Mouse (Mus musculus) right cerebral cortex, postnatal 10 days (tissue): ENCODE data around the gene Kmt2b.

ENCODE experiments used
- DNase-seq, 2 experiments: peaks; one replicate each; pipeline ENCODE4 v3.0.0; 2021; ENCODE audit warnings: low spot score in 2 of 2

The Kmt2b gene

DNA sequence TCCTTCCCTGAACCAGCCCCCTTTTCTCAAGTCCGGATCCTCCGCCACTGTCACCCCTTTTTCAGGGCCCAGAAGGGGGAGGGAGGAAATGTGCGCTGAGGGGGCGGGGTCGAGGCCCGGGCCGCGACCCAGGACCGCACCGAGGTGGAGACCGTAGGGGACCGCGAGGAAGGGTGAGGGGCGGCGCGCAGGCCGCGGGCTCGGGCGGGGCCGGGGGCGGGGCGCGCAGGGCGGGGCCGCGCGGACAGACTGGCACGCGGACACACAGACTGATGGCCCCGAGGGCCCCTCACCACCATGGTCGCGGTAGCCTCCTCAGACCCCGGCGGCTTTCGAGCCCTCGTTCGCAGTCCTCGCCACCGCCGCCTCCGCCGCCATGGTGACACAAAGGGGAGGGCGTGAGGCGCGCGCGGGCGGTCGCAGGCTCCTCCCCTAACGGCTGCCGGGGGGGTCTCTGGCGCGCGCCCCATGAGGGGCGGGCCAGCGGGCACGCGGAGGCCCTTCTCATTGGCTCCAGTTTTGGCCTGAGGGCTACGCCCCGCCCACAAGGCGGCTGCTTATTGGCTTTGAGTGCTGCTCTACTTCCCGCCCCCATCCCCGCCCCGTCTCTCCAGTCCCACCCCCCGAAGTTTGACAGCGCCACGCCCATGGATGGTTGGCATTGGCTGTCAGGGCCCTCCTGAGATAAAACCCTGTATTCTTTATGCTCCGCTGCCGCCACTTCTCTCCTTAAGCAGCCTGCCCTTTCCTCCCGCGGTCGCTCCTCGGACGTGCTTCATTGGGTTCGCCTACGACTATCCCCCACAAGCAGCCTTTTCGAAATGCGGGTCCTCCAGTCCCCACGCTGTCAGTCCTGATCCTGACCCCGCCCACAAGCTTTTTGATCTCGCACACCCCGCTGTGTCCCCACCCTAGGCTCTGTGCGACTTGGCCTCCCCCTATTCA is 53.6 kb downstream of the Kmt2b start, which contains the start of gene Arhgap33:
Gene Arhgap33 (minus strand): TSS at position 428 of the 945 bp plus-strand sequence.
- DNase-seq, result peak; percentile 99

DNA sequence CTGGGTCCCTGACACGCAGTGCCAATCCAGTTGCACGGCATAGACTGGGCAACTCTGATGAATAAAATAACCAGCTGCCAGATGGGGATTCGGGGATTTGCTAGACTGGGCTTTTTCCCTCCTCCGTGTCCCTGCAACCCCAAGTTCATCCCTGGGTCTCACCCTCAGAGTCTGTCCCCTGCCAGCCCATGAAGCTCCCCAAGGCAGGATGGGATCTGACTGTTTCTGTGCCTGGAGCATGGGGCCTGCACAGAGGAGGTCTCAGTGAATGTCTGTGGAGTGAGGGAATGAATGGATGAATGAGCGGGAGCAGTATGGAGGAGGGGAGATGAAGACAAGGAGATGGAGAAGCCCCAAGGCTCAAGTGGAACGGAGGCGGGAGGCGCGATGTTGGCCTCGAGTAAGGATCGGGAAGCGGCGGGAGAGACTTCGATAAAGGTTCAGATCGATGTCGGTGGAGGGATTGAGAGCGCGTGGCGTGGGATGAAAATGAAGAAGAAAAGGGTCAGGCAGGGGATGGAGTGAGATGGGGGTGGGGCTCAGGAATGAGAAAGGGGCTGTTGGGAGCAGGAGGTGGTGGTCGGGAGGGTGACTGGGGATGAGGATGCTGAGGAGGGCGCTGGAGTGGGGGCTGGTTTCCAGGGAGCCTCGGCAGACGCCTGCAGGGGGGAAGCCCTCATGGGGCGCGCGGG is 54.4 kb downstream of the Kmt2b start:
- peak; percentile 60 to 69 for DNase-seq

DNA sequence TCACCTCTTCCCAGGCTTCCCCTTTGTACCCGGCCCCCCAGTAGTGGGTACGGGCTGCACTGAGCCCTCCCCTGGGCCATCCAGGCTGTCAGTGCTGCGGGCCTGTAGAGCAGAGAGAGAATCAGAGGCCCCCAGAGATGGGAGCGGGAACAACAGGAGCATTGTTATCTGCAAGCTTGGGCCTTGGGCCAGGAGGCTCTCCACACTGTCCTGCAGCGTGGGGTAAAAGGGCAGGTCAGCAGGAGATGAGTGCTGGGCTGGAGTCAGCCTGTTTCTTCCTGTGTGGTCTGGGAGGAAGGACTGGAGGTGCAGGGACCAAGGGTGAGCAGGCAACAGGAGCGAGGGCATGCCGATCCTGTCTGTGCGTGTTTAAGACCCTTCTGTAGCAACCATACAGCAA is 55.6 kb downstream of the Kmt2b start:
- DNase-seq, result peak in 1 of 2 experiments; percentile 64

DNA sequence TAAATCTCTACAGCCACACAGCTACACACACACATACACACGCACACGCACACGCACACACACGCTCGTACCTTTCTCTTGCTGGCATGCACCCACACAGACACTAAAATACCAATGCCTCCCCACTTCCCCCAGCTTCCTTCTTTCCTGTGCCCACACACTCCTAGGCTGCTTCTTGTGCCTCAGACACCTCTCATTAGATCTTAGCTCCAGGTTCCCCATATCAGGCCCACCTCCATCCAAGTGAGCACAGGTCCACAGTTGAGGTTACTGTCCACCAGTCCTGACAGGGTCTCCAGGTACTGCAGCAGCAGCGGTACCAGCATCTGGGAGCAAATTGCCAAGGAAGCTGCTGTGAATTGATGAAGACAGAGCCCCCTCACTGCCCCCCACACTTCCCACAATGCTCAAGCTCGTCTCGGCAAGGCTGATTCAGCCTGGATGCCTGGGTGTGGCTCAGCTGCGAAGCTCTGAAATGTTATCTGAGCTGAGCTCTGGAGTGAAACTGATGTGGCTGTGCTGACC is 57.2 kb downstream of the Kmt2b start:
- DNase-seq, result peak; percentile 72 to 76

DNA sequence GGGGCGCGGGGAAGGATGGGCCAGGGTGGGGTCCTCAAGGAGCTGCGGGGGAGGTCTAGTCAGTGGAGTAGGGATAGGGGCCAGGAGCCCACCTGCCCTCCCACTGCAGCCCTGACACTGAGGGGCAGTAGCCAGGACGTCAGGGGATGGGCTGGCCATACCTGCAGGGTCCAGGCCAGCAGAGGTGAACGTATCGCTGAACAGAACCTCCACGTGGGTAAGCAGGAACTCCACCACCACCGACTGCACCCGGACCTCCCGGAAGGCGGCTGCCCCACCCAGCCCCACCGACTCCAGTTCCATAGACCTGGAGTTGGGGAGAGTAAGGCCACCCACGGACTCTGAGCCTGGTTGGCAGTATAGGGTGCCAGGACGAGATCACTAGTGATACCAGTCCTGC is 61.5 kb downstream of the Kmt2b start:
- no peak for DNase-seq

DNA sequence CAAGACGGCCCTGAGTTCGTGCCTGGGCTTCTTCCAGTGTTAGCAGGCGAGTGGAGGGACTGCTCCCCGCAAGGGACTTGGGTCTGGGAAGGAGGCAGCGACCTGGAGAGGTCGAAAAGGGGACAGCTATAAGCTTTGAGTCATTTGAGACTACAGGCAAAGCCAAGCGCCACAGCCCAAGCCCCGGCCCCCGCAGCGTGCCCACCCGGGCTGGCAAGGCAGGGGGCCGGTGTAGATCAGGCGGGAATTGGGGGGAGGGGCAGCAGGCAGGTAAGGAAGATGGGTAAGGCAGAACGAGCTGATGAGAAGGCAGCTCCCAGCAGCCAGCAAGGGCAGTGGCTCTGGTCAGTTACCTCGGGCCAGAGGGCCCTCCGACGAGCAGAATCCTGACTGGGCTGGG is 62.1 kb downstream of the Kmt2b start:
- no peak for DNase-seq

DNA sequence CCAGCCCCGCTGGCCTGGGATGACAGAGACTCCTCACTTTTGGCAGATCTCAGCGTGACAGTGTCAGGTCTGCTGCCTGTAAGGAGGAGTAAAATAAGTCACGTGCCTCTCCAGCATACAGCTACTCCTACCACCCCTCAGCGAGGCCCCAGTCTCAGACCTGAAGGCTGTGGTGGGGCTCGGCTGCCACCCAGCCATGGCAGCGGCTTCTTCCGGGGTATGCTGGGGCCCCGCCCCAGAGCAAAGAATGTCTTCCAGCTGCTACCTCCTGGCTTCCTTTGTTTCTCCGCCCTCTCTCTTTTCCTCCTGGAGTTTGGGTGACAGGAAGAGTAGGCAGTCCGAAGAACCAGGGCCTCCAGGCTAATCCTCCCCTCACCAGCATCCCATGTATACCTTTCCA is 62.6 kb downstream of the Kmt2b start:
- no peak for DNase-seq

DNA sequence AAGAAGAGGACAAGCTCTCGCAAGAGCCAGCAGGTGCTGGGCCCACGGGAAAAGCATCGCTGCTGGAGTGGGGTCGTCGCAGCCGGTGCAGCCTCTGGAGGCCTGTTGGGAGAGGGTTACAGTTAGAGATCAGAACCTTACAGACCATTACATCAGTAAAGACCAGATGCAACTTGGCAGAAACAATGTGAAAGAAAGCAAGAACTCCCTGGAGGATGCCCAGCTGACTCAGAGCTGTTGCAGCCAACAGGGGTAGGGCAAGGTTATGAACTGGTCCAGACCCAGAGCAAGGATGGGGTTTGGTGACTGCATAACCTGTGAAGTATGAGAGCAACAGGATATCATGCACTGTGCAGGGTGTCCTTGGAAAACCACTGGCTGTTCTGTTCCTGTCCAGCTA is 64.0 kb downstream of the Kmt2b start:
- DNase-seq, result no peak

DNA sequence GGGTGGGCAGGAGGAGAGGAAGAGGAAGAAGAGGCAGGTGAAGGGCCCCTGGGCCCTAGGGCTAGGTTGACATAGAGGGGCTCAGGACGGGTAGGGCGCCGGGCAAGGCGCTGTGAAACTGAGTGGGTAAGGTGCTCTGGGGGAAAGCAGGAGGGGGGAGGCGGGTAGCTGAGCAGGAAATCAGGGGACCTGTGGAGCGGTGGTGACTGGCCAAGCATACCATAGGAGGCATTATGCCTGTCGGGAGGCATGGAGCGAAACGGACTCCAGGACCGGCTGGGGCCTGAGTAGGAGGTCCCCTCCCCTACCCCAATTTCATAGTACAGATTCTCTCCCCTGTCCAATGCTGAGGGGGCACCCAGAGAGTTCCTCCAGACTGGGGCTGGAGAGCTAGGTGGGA is 65.7 kb downstream of the Kmt2b start:
- no peak for DNase-seq

DNA sequence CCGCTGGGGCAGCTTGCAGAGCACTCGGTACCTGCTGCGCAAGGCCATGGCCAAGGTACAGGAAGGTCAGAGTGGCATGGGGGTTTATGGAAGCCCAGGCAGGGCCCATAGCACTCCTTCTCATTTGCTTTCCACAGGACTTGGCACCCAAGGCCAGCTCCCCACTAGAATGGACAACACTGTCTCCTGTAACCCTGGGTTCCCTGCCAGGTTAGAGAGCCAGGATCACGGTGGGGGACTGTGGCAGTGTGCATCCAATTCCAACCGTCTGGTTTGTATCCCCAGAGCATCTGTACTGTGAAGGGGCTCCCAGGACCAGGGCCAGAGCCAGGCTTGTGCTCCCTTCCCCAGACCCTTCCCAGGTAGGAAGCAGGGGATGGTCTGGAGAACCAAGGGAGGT is 67.7 kb downstream of the Kmt2b start:
- DNase-seq, result no peak

DNA sequence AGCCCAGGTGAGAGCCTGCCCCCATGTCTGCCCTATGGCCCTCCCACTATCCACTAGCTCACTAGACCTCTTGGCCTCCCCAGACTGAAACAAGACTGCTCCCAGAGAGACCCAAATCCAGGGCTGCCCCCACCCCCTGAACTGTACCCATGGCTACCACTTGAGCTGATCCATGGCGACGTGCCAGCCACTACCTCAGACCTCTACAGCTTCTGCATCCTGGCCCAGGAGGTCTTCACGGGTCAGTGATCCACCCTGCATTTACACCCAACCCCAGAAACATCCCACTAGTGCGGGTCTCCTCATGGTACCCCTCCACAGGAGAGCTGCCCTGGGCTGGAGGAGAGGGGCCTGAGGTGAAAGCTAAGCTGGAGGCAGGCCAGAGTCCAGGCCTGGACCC is 68.1 kb downstream of the Kmt2b start:
- peak in 1 of 2 experiments; percentile 66 for DNase-seq
